Mouse (Mus musculus): ENCODE results near the gene Hyal1.

Hyal1 gene

DNA sequence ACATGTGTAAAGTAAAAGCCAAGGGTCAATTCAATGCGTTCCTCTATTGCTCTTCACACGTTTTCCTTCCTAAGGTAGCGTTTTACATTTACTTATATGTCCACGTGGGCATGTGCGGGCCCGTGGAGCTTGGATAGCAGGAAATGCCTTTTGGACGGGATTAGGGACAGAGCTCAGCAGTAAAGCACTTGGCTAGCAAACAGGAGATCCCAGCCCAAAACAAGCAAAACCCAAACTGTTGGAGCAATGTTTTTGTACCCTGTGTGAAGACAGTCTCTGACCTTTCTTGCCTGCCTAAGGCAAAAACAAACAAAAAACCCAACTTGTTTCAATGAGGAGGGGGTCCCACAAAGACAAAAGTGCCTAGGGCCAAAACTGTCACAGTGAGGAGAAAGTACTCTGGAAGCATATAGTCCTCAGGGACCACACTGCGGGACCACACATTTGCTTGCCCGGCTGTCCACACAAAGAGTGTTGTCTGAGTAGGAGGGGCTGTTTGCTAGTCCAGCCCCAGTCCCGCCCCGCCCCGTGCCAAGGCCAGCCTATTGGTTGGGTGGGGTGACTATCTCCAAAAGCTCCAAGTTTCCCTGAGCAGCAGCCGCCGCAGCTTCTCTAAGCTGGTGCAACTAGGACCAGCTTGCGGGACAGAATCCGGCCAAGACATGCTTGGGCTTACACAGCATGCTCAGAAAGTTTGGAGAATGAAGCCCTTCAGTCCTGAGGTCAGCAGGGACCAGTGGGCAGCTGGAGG is at the start of gene Hyal1:
Hyal1 (plus strand) TSS at position 571 of the 751 bp plus-strand sequence.
- WGBS, result 36% methylated on average over 16 of the region's 16 CpGs

DNA sequence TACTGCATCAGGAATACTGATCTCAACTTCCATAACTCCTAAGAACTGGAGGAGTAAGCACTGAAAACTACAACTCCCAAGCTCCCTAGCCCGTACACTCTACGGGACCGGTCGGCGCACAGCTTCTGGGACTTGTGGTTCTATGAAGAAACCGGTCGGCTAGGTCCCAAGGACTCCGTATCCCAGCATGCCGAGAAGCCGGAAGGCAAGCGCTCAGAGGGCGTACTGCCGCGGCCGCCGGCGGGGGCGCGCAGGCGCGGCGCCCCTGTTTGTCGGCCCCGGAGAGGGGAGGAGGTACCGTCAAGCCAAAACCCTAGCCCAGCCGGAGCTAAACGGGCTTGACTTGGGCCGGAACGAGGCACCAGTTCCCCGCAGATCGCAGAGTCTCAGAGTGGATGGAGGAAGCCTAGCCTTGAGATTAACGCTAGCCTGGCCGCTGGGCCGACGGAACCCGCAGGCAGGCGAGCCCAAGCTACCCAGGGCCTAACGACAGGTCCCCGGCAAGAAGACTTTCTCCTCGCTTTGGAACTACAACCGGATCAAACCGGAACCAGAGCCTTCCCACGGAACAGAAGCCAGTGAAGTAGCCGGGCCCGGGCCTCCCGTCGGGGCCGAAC is 42.8 kb upstream of the Hyal1 start, which contains the start of gene Tmem115:
Tmem115 (plus strand) TSS at position 155 of the 617 bp plus-strand sequence.
- under 1% methylated on average over 48 of the region's 48 CpGs for WGBS

DNA sequence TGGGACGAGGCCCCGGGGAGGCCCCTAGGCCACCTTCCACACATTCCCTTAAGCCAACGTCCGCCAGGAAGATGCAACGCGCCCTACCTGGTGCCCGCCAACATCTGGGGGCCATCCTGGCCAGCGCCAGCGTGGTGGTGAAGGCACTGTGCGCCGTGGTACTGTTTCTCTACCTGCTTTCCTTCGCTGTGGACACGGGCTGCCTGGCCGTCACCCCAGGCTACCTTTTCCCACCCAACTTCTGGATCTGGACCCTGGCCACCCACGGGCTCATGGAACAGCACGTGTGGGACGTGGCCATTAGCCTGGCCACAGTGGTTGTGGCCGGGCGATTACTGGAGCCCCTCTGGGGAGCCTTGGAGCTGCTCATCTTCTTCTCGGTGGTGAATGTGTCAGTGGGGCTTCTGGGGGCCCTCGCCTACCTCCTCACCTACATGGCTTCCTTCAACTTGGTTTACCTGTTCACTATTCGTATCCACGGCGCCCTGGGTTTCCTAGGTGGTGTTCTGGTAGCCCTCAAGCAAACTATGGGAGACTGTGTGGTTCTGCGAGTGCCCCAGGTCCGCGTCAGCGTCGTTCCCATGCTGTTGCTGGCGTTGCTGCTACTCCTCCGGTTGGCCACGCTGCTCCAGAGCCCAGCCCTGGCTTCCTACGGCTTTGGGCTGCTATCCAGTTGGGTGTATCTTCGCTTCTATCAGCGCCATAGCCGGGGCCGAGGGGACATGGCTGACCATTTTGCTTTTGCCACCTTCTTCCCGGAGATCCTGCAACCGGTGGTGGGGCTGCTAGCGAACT is 42.1 kb upstream of the Hyal1 start:
- WGBS, result under 1% methylated on average over 40 of the region's 40 CpGs

DNA sequence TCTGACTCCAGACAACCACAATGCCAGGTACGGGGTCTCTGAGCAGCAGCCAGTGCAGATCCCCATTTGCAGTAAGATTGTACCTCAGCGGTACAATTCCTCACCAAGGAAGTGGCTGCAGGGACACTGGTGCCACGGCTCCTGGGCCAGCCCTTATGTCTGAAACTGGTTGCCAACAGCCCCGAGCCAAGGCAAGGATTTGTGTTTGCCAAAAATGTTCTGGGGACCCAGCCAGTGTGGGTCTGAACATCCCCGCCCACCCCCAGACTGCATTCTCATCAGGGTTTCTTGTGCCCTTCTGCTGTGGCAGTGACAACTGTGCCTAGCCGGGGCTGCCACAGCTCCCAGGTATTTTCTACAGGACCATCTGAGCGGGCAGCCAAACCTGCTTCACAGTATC is 38.5 kb upstream of the Hyal1 start:
- WGBS, result 47% methylated on average over 7 of the region's 7 CpGs

DNA sequence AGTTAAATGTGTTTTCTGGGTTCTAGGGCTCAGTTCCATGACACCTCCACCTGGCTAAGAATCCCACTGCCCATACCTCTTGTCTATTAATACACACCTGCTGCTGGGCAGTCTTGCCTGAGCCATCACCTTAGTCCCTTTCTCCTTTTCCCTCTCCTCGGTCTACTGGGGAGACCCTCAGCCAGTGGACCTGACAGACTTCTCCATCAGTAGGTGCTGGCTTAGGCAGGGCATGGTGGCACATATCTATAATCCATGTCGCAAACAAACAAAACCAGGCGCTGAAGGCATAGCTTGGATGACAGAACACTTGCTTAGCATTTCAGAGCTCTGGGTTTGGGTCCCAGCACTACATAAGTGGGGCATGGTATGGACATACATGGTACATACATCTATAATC is 38.0 kb upstream of the Hyal1 start:
- 87% methylated on average over 3 of the region's 3 CpGs for WGBS

DNA sequence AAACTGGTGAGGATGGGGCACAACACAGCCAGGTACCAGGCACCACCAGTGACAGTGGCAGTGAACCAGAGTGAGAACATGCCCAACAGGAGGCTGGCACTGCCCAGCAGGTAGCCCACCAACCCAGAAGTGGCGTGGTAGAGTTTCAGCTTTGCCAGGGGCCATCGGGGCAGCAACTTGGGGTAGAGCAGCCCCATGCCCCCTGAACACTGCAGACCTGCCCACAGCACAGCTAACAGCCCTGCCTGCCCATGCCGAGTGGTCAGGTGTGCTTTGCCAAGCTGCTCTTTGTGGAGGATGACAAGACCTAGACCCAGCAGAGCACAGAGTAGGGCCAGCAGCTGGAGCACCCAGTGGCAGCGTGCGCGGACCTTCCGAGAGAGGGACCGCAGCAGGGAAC is 36.8 kb upstream of the Hyal1 start:
- 95% methylated on average over 8 of the region's 8 CpGs for WGBS

DNA sequence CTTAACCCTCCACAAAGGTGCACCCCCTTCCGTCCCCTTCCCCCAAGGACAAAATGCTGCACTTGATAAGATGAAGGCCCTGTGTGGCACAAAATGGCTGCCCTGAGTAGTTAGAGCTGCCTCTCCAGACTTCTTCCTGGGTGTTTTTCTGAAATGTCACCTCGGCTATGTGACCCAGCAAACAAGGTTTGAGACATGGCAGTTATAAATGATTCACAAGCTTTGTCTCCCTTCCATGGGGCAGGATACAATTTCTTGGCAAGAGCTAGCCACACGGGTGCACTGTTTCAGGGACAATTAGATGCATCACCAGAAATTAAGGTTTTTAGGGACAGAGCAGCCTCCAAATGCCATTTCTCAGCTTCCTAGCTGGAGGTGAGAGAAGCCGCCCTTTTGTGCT is 36.3 kb upstream of the Hyal1 start:
- 62% methylated on average over 4 of the region's 4 CpGs for WGBS

DNA sequence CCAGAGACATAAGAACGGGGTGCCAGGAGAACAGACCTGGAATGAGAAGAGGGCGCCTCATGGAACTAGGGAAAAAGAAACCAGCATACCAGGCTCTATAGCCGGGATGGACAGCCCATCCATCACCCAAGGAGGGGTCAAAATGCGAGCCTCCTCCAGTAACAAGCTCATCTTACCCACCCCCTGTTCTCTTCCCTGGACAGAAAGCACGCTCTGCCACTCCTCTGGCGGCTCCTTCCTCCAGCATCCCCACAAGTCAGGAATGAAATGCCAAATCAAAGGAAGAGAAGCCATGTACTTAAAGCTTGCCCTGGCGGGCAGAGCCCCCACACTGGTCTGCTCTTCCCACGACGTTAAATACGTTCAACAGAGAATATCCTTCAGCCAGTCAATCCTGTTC is 35.7 kb upstream of the Hyal1 start:
- WGBS, result 33% methylated on average over 10 of the region's 10 CpGs

DNA sequence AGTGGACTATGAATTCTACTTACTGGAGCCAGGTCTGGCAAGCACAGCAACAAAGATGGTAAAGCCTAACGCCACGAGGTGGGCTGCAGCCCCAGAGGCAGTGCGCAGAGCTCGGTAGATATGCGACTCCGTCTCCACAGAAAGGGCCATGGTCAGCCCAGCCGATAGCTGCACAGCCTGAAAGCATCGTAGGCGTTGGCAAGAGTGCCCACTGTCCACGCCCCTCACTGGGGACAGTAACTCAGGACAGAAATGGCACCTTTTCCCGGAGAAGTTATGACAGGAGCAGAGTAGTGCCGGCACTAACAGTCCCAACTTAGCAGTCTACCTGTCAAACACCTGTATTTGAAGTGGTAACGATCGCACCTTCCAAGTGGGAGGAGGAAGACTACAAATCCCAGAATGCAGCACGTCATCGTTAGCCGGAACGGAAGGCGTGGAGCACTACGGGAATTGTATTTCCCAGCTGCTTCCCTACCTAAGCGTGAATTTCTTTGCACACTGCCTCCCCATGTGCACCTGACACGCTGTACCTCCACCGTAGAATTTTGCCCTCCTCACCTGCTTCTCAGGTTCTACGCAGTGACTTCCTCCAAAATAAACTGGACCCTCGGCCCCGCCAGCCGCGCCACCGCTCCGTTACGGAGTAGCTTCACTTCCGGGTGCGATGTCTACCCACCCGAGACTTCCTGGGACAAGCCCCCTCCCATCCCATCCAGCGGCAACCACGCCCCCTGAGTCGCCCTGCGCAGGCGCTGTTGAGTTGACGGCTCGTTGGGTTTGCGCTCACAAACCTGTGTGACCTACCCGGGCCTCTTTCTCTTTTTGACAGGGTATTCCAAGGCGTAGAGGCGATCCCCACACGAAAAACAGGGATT is 35.0 kb upstream of the Hyal1 start, which contains the start of the genes Cyb561d2 and Nprl2:
Cyb561d2 (minus strand) TSS at position 720 of the 878 bp plus-strand sequence.
Nprl2 (plus strand) TSS at position 753 of the 878 bp plus-strand sequence.
- under 1% methylated on average over 46 of the region's 46 CpGs for WGBS

DNA sequence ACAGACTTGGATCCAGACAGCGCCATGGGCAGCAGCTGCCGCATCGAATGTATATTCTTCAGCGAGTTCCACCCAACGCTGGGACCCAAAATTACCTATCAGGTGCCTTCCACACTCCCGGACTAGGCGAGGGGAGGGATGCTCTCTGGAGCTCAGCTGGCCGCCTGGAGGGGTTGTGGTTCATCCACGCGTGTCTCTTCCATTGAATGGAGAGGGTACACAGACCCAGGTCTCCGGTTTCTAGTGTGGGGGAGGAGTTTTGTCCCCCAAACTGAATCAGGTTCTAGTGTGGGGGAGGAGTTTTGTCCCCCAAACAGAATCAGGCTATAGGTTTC is 34.4 kb upstream of the Hyal1 start:
- under 1% methylated on average over 11 of the region's 11 CpGs for WGBS

DNA sequence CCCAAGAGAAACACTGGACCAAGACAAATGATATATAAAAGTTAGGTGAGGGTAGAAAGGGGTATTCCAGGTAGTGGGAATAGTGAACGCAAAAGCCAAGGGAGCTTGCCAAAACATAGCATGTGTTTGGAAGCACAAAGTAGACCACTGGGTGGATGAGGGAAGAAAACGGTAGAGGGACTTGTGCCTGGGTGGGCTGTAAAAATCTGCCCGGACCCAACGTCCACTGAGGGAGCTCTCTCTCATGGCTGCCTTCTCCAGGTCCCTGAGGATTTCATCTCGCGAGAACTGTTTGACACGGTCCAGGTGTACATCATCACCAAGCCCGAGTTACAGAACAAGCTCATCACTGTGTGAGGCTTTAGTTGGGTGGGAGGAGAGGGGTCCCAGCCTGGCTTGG is 34.0 kb upstream of the Hyal1 start:
- 40% methylated on average over 8 of the region's 8 CpGs for WGBS

DNA sequence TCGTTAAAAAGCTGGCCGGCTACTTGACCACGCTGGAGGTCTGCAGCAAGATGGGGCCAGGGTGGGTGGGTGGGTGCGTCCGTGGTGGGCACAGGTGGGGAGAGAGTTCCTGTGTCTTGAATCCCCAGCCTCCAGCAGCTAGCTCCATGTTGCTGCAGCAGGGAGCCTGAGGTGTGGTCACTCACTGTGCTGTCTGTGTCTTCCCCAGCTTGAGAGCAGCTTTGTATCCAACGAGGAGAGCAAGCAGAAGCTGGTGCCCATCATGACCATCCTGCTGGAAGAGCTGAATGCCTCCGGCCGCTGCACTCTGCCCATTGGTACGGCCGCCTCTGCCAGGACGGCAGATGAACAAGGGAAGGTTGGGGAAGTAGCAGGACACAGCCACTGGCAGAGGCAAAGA is 33.4 kb upstream of the Hyal1 start:
- WGBS, result 86% methylated on average over 11 of the region's 11 CpGs

DNA sequence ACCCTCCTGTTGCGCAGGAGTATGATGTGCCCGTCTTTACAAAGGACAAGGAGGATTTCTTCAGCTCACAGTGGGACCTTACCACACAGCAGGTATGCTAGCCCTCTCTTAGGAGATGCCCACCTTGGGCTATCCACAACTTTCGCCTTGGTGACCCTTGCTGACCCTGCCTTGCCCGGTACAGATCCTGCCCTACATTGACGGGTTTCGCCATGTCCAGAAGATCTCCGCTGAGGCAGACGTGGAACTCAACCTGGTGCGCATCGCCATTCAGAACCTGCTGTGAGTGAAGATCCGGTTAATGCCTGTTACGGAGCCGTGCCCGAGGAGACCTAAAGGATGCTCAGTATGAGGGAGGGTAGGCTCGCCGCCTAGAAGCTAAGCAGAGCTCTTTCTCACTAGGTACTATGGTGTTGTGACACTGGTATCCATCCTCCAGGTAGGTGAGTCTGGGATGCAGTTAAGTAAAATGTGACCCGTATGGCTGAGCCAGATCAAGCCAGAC is 32.5 kb upstream of the Hyal1 start:
- WGBS, result 97% methylated on average over 17 of the region's 17 CpGs

DNA sequence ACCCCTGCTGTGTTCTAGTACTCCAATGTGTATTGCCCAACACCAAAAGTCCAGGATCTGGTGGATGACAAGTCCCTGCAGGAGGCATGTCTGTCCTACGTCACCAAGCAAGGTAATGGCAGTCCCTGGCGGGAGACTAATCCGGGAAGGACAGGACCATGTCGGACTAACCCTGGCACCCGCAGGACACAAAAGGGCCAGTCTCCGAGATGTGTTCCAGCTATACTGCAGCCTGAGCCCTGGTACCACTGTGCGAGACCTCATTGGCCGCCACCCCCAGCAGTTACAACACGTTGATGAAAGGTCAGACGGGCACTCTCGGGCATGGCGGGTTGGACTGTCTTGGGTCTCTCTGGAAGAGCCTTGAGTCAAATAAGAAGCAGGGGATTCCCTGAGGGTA is 32.0 kb upstream of the Hyal1 start:
- 94% methylated on average over 12 of the region's 12 CpGs for WGBS

DNA sequence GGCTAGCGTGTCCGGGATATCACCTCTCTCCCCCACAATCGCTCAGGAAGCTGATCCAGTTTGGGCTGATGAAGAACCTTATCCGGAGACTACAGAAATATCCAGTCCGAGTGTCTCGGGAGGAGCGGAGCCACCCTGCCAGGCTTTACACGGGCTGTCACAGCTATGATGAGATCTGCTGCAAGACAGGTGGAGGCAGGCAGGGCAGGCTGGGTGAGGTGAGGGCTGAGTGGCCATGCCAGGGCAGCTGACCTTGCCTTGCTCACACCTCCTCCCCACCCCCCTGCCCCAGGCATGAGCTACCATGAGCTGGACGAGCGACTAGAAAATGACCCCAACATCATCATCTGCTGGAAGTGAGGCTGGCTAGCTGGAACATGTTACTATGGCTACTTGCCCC is 31.5 kb upstream of the Hyal1 start:
- WGBS, result 81% methylated on average over 10 of the region's 10 CpGs

DNA sequence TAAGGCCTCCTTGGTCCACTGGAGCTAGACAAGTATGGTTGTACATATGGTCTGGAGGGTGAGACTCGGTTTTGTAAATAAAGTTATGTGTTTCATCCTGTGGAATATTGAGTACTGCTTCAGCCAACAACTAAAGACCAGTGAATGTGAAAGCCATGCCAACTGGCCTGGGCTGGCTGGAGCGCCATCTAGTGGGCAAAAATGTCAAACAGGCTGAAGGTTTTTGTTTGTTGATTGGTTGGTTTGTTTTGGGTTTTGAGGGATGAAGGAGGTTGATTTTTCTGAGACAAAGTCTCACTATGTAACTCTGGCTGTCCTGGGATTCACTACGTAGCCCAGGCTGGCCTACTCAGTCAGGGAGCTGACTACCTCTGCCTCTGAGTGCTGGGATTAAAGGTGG is 31.1 kb upstream of the Hyal1 start:
- WGBS, result 8% methylated on average over 3 of the region's 3 CpGs

DNA sequence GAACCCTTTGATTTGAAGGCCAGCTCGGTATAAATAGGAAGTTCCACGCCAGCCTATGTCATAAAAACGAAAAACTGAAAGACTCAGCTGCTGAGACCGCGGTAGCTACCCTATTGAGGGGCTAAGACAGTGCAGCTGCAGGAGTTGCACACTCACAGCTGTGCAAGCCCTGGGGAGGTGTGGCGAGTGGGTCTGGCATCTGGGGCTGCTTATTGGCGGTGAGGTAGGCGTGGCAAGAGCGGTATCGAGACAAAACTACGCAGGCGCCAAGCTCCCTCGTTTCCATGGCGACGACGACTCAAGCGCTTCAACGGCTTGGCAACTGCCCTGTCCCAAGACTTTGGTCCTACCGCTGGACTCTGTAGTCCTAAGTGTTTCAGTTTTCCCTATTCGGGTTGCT is 29.7 kb upstream of the Hyal1 start, which contains the start of gene Zmynd10:
Zmynd10 (plus strand) TSS at position 273 of the 400 bp plus-strand sequence.
- WGBS, result 2% methylated on average over 20 of the region's 20 CpGs

DNA sequence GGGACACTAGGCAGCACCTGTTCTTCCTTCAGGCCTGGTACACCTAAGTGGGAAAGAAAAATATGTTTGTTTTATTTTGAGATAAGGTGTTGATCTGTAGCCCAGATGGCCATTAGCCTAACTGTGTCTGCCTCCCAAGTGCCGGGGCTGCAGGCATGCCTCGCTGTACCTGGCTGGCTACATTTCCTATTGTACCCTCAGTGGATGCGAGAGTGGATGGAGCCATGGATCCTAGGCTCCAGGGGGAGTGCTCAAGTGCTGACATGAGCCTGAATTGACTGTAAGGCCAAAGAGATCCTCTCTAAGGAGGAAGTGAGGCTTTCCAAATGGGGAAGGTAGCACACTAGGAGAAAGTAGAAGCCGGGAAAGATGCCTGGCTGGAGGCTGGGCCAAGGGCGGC is 28.8 kb upstream of the Hyal1 start:
- 86% methylated on average over 5 of the region's 5 CpGs for WGBS

DNA sequence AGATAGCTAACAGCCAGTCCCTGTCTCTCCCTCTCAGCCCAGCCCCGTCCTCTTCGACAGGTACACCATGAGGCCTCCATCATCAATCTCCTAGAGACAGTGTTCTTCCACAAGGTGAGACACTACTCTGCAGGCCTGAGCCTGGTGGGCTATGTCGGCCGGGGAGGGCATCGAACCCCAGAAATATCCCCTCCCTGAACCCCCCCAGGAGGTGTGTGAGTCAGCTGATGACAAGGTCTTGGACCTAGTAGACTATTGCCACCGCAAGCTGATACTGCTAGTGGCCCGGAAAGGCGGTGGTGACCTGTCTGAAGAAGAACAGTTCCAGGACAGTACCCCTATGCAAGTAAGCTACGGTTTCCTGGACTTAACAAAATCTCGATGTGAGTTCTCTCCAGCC is 27.9 kb upstream of the Hyal1 start:
- WGBS, result 95% methylated on average over 10 of the region's 10 CpGs

DNA sequence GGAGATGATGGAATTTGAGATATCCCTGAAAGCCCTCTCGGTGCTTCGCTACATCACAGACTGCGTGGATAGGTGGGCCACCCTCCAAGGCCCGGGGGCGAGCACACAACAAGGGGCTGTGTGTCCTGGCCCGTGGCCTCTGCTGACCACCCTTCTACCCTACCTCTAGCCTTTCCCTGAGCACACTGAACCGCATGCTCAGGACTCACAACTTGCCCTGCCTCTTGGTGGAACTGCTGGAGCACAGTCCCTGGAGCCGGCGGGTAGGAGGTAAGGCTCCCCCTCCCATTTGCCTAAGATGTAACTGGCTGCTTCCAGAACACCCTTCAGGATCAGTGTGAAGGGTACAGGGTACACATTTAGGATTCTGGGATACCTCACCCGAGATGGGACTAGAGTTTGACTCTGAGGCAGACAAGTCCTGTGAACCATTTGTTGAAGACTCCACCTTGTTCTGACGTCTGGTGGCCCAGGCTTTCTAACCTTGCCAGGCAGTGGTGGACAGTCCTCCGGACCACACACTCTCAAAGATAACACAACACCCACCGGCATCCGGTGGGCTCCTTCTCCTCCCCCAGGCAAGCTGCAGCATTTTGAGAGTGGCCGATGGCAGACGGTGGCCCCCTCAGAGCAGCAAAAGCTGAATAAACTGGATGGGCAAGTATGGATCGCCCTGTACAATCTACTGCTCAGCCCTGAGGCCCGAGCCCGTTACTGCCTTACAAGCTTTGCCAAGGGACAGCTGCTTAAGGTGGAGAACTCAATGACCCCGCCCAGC is 27.2 kb upstream of the Hyal1 start:
- WGBS, result 95% methylated on average over 20 of the region's 20 CpGs
